Mouse (Mus musculus) spleen, adult 12 weeks (tissue): ENCODE results near the gene Usp21.
A peak's percentile ranks its signal among the peaks of the same experiment; 100 is the strongest.
"Not testable (repeated sequence)": the region's sequence is repeated elsewhere in the genome, so short reads cannot be mapped to it uniquely, and the experiment has no call there.

Experiments
- DNase-seq: peaks from one replicate; pipeline ENCODE4 v3.0.0; 2022; ENCODE audit warnings: low spot score

Gene Usp21

GRCm38 (mm10) chr1:171241952-171242351 is 45.8 kb downstream of the Usp21 start:
- DNase-seq: not testable (repeated sequence)

GRCm38 (mm10) chr1:171240911-171241310 is 46.9 kb downstream of the Usp21 start:
- no peak for DNase-seq

- no peak for DNase-seq
These were observed 47.6 kb downstream of the Usp21 start for GRCm38 (mm10) chr1:171239992-171240744.

GRCm38 (mm10) chr1:171238463-171238862 is 49.3 kb downstream of the Usp21 start:
- DNase-seq: peak; percentile 34

GRCm38 (mm10) chr1:171237438-171237837 is 50.4 kb downstream of the Usp21 start:
- DNase-seq: no peak

- no peak for DNase-seq
These were observed 52.0 kb downstream of the Usp21 start for GRCm38 (mm10) chr1:171235791-171236190.

- DNase-seq: no peak
These were observed 53.3 kb downstream of the Usp21 start for GRCm38 (mm10) chr1:171234538-171234937.

- no peak for DNase-seq
These were observed 53.7 kb downstream of the Usp21 start, which contains the start of gene Fcer1g for GRCm38 (mm10) chr1:171234126-171234525. Fcer1g (minus strand) TSS chr1:171234365.

GRCm38 (mm10) chr1:171232800-171233730 is 54.7 kb downstream of the Usp21 start:
- DNase-seq: no peak

- DNase-seq: no peak
These were observed 55.4 kb downstream of the Usp21 start for GRCm38 (mm10) chr1:171232348-171232747.
